Mouse (Mus musculus): ENCODE measurements around the gene Rnf216. TPM values are rescaled to one million over a fixed set of nuclear protein-coding genes. Genes with fewer than 3 reads are reported as not detected.
A peak's percentile ranks its signal among the peaks of the same experiment; 100 is the strongest.
"Not testable (repeated sequence)": the region's sequence is repeated elsewhere in the genome, so short reads cannot be mapped to it uniquely, and the experiment has no call there.

The Rnf216 gene
- polyA plus RNA-seq (2012; rRNA removed): 15.7 and 19.4 TPM in 2 replicates

- WGBS: 1% methylated on average over 107 of the region's 110 CpGs
- DNase-seq (ENCODE audit: low read depth, low spot score): peak; percentile 76
Measured at GRCm38 (mm10) chr5:143112281-143113246, at the start of gene Rnf216. Gene Rnf216, minus strand, starts transcription at chr5:143112994.

- DNase-seq (ENCODE audit: low read depth, low spot score): no peak
- WGBS: 86% methylated on average over 3 of the region's 3 CpGs
Measured at GRCm38 (mm10) chr5:143155534-143155933, 42.7 kb upstream of the Rnf216 start.

- DNase-seq (ENCODE audit: low read depth, low spot score): no peak
- 86% methylated on average over 10 of the region's 10 CpGs for WGBS
Measured at GRCm38 (mm10) chr5:143153756-143154155, 41.0 kb upstream of the Rnf216 start.

GRCm38 (mm10) chr5:143150044-143150443 lies 37.2 kb upstream of the Rnf216 start:
- 85% methylated on average over 2 of the region's 2 CpGs for WGBS
- no peak for DNase-seq (ENCODE audit: low read depth, low spot score)

GRCm38 (mm10) chr5:143149536-143149935 lies 36.7 kb upstream of the Rnf216 start:
- WGBS: 91% methylated on average over 2 of the region's 2 CpGs
- DNase-seq (ENCODE audit: low read depth, low spot score): no peak

- DNase-seq (ENCODE audit: low read depth, low spot score): no peak
- 62% methylated on average over 5 of the region's 5 CpGs for whole genome bisulfite sequencing
Measured at GRCm38 (mm10) chr5:143148661-143149060, 35.9 kb upstream of the Rnf216 start.

- DNase-seq (ENCODE audit: low read depth, low spot score): no peak
- 67% methylated on average over 3 of the region's 3 CpGs for WGBS
Measured at GRCm38 (mm10) chr5:143147481-143147880, 34.7 kb upstream of the Rnf216 start, which contains the start of gene Olfr718-ps1. Gene Olfr718-ps1, minus strand, starts transcription at chr5:143147581.

- 84% methylated on average over 13 of the region's 13 CpGs for WGBS
- DNase-seq (ENCODE audit: low read depth, low spot score): no peak
Measured at GRCm38 (mm10) chr5:143137580-143137979, 24.8 kb upstream of the Rnf216 start.

- DNase-seq (ENCODE audit: low read depth, low spot score): no peak
- WGBS: 85% methylated on average over 7 of the region's 7 CpGs
Measured at GRCm38 (mm10) chr5:143135042-143135441, 22.2 kb upstream of the Rnf216 start.

GRCm38 (mm10) chr5:143134216-143135010 lies 21.6 kb upstream of the Rnf216 start:
- WGBS: 90% methylated on average over 4 of the region's 6 CpGs

GRCm38 (mm10) chr5:143132935-143133514 lies 20.2 kb upstream of the Rnf216 start:
- no peak for DNase-seq (ENCODE audit: low read depth, low spot score)
- 48% methylated on average over 13 of the region's 13 CpGs for WGBS

More at GRCm38 (mm10) chr5:143134216-143135010, 21.6 kb upstream of the Rnf216 start:
- DNase-seq (ENCODE audit: low read depth, low spot score): not testable (repeated sequence)

GRCm38 (mm10) chr5:143130342-143130741 lies 17.5 kb upstream of the Rnf216 start:
- 94% methylated on average over 7 of the region's 7 CpGs for WGBS
- no peak for DNase-seq (ENCODE audit: low read depth, low spot score)

- WGBS: 88% methylated on average over 16 of the region's 16 CpGs
- no peak for DNase-seq (ENCODE audit: low read depth, low spot score)
Measured at GRCm38 (mm10) chr5:143129101-143129500, 16.3 kb upstream of the Rnf216 start.

- WGBS: 70% methylated on average over 8 of the region's 8 CpGs
- DNase-seq (ENCODE audit: low read depth, low spot score): no peak
Measured at GRCm38 (mm10) chr5:143127837-143128236, 15.0 kb upstream of the Rnf216 start.

GRCm38 (mm10) chr5:143126908-143127307 lies 14.1 kb upstream of the Rnf216 start:
- no peak for DNase-seq (ENCODE audit: low read depth, low spot score)
- WGBS: 38% methylated on average over 4 of the region's 4 CpGs

- DNase-seq (ENCODE audit: low read depth, low spot score): no peak
- 91% methylated on average over 9 of the region's 9 CpGs for WGBS
Measured at GRCm38 (mm10) chr5:143126089-143126488, 13.3 kb upstream of the Rnf216 start.

- DNase-seq (ENCODE audit: low read depth, low spot score): no peak
- WGBS: 72% methylated on average over 7 of the region's 7 CpGs
Measured at GRCm38 (mm10) chr5:143125601-143126000, 12.8 kb upstream of the Rnf216 start.

GRCm38 (mm10) chr5:143124805-143125378 lies 12.1 kb upstream of the Rnf216 start:
- 81% methylated on average over 4 of the region's 4 CpGs for WGBS
- DNase-seq (ENCODE audit: low read depth, low spot score): no peak

- WGBS: 37% methylated on average over 1 of the region's 1 CpGs
- no peak for DNase-seq (ENCODE audit: low read depth, low spot score)
Measured at GRCm38 (mm10) chr5:143122673-143123072, 9.9 kb upstream of the Rnf216 start.

GRCm38 (mm10) chr5:143122125-143122524 lies 9.3 kb upstream of the Rnf216 start:
- 60% methylated on average over 8 of the region's 8 CpGs for WGBS
- DNase-seq (ENCODE audit: low read depth, low spot score): no peak
